14 mouse cellular contexts compared by ENCODE assay signal in genomic region chrX:78552704-78553103, GRCm38 (mm10).
"Had no signal": no experiment of that assay in that cellular context is flagged by ENCODE, and none has a peak within 500 bp of the region (broad histone marks: within the 10 kb centered on the region; RNA-seq: fewer than 3 reads in every experiment).

No protein-coding gene starts in this region.

- H3K9me3 ChIP-seq: limb, embryonic 15.5 days; lung, embryonic 15.5 days; midbrain, embryonic 13.5 days; stomach, embryonic 15.5 days had no signal

- H3K27me3 ChIP-seq: limb, embryonic 15.5 days; lung, embryonic 15.5 days; midbrain, embryonic 13.5 days; stomach, embryonic 15.5 days had no signal

- H3K4me1 ChIP-seq: limb, embryonic 15.5 days; lung, embryonic 15.5 days; midbrain, embryonic 13.5 days; stomach, embryonic 15.5 days had no signal

- DNase-seq: kidney, adult 2 months; kidney, postnatal 25 days; layer of hippocampus, adult 9-11 months; layer of hippocampus, postnatal 36 days; lung, postnatal 14 days; right cerebral cortex, postnatal 14 days; thymus, adult 2 months; thymus, postnatal 25 days had no signal

- H3K36me3 ChIP-seq: limb, embryonic 15.5 days; lung, embryonic 15.5 days; midbrain, embryonic 13.5 days; stomach, embryonic 15.5 days had no signal

- H3K27ac ChIP-seq: limb, embryonic 15.5 days; lung, embryonic 15.5 days; macrophage; midbrain, embryonic 13.5 days; stomach, embryonic 15.5 days had no signal

- ATAC-seq: intestine, embryonic 16.5 days; midbrain, embryonic 13.5 days had no signal

- H3K4me3 ChIP-seq: limb, embryonic 15.5 days; lung, embryonic 15.5 days; midbrain, embryonic 13.5 days; stomach, embryonic 15.5 days had no signal

- H3K4me2 ChIP-seq: limb, embryonic 15.5 days; lung, embryonic 15.5 days; midbrain, embryonic 13.5 days; stomach, embryonic 15.5 days had no signal

- H3K9ac ChIP-seq: limb, embryonic 15.5 days; lung, embryonic 15.5 days; midbrain, embryonic 13.5 days; stomach, embryonic 15.5 days had no signal
